Mouse (Mus musculus) lung, embryonic 14.5 days (tissue): ENCODE results near the gene Bri3bp. TPM values are rescaled to one million over a fixed set of nuclear protein-coding genes. Genes with fewer than 3 reads are reported as not detected.

Source experiments
- ATAC-seq: fragments of 200-750 bp; cut with Nextera tagmentation; 2 replicates; pipeline ENCODE4 v1.8.0; 2017; ENCODE audit warnings: mild to moderate bottlenecking, moderate TSS enrichment, moderate library complexity; ENCODE audit not compliant: insufficient read depth
- DNase-seq: peaks from one replicate; pipeline ENCODE4 v3.0.0-alpha.2; 2015
- H3K27ac ChIP-seq: fragments of 300-500 bp; sonication (generic); 2 replicates; pipeline ENCODE4 v1.5.1; 2014; ENCODE audit warnings: low read depth, mild to moderate bottlenecking, moderate library complexity
- H3K27me3 ChIP-seq: fragments of 300-500 bp; sonication (generic); 2 replicates; pipeline ENCODE4 v1.6.1; 2014; ENCODE audit warnings: low read length, control low read depth; ENCODE audit not compliant: insufficient read depth
- H3K36me3 ChIP-seq: fragments of 300-500 bp; sonication (generic); 2 replicates; pipeline ENCODE4 v1.6.1; 2014; ENCODE audit warnings: control low read depth; ENCODE audit not compliant: insufficient read depth
- H3K4me1 ChIP-seq: fragments of 300-500 bp; sonication (generic); 2 replicates; pipeline ENCODE4 v1.6.1; 2014; ENCODE audit warnings: antibody characterized with exemption, control low read depth; ENCODE audit not compliant: insufficient read depth
- H3K4me2 ChIP-seq: fragments of 300-500 bp; sonication (generic); 2 replicates; pipeline ENCODE4 v1.6.1; 2014; ENCODE audit warnings: mild to moderate bottlenecking
- H3K4me3 ChIP-seq: fragments of 300-500 bp; sonication (generic); 2 replicates; pipeline ENCODE4 v1.5.1; 2014; ENCODE audit warnings: low read depth, low read length
- H3K9ac ChIP-seq: fragments of 300-500 bp; sonication (generic); 2 replicates; pipeline ENCODE4 v1.6.1; 2014
- H3K9me3 ChIP-seq: fragments of 300-500 bp; sonication (generic); 2 replicates; pipeline ENCODE4 v1.6.1; 2016; ENCODE audit warnings: low read depth, low read length, control low read depth
- CTCF ChIP-seq: IDR thresholded peaks from 2 replicates; pipeline ENCODE4 v1.5.1; 2016; ENCODE audit warnings: antibody characterized with exemption, low read depth
- WGBS: fragments of 180-500 bp; shearing (Covaris S2); extraction: QIAGEN DNeasy Blood & Tissue Kit; methylation state at CpG from one replicate; pipeline ENCODE4 v1.1.7; 2014; 5-methylcytosine and 5-hydroxymethylcytosine counted together
- polyA plus RNA-seq: library from polyadenylated mRNA; unstranded; fragments of >200 nt; fragmentation: Nextera tagmentation; extraction: Ambion mirVana; gene quantifications from 2 replicates; pipeline ENCODE4 v1.2.1, GENCODE M21; 2014

Gene Bri3bp
- polyA plus RNA-seq, 1 experiment from 2014 or later, result 37.9 TPM

DNA sequence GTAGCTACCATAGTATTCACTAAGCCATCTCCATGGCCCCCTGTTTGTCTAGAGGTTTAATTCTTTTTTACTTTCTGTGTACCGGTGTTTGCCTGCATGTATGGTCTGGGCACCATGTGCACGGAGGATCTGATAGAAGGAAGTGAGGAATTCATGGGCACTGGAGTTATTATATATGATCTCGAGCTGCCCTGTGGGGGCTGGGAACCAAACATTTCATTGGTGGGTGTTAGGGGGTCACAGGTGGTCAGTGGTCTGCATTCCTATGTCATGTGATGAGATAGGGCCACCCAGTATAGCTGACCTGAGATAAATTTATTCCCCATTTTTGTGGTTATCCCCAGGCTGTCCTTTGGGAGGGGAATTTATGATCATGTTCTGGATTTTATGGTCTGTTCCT is 46.4 kb upstream of the Bri3bp start:
- Histone ChIP-seq H3K4me1 (peaks cover 12% of the 10 kb centered on the region), H3K4me3 (no peak overlapping the region), H3K36me3 (no peaks in the 10 kb centered on the region), H3K27me3 (no peaks in the 10 kb centered on the region), H3K9ac (no peak overlapping the region), H3K9me3 (no peaks in the 10 kb centered on the region), H3K4me2 (peak overlapping the region; percentile 78), H3K27ac (peak overlapping the region; percentile 100; the same call in 1 of the 2 replicates)
- TF ChIP-seq CTCF, result no peak
- DNase-seq (no peak), ATAC-seq (no peak)
- WGBS, result 40% methylated on average over 3 of the region's 3 CpGs

GRCm38 (mm10) chr5:125400903-125401302 is 40.5 kb upstream of the Bri3bp start:
- Histone ChIP-seq H3K4me3 (no peak overlapping the region), H3K4me1 (0 out of 2 replicates have a peak, but pooled peaks cover 2% of the 10 kb centered on the region), H3K36me3 (no peaks in the 10 kb centered on the region), H3K27ac (no peak overlapping the region), H3K4me2 (no peak overlapping the region), H3K9me3 (no peaks in the 10 kb centered on the region), H3K9ac (no peak overlapping the region), H3K27me3 (no peaks in the 10 kb centered on the region)
- no peak for DNase-seq
- ATAC-seq, result no peak
- no peak for TF ChIP-seq CTCF
- 46% methylated on average over 7 of the region's 7 CpGs for WGBS

DNA sequence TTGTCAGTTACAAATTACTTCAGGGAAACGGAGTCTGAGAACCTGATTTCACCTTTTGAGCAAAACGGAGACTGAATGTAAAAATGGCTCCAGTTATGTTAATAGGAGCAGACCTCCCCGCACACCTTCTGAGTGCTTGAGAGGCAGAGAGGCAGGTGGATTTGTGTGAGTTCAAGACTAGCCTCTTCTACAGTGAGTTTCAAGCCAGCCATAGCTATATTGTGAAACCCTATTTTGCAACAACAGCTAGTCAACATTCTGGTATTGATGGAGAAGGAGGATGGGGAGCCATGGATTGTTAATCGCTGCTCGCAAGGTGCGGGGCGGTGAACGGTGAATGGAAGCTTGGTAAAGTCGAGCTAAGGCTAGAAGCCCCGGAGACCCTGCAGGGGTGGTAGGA is 38.9 kb upstream of the Bri3bp start:
- DNase-seq, result no peak
- WGBS, result 49% methylated on average over 10 of the region's 10 CpGs
- H3K4me2 ChIP-seq, result no peak overlapping the region

DNA sequence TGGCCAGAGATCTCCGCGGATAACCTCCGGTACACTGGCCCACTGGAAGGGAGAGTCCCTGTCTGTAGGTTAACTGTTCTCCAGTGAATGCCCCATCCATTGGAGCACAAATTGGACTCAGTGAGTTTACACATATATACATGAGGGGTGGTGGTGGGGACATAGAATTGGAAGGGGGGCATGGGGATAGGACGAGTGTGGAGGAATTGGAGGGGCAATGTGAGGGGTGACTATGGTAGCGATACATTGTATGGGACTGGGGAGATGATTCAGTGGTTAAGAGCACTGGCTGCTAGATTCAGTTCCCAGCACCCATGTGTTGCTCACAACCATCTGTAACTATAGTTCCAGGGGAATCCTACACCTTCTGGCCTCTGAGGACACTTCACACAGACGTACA is 38.4 kb upstream of the Bri3bp start:
- Histone ChIP-seq H3K27me3 (no peaks in the 10 kb centered on the region), H3K4me3 (no peak overlapping the region), H3K9me3 (no peaks in the 10 kb centered on the region), H3K4me2 (no peak overlapping the region), H3K9ac (no peak overlapping the region), H3K4me1 (0 out of 2 replicates have a peak, but pooled peaks cover 2% of the 10 kb centered on the region), H3K36me3 (no peaks in the 10 kb centered on the region), H3K27ac (no peak overlapping the region)
- ATAC-seq (no peak), DNase-seq (no peak)
- TF ChIP-seq CTCF, result no peak
- 66% methylated on average over 6 of the region's 6 CpGs for WGBS

More for the DNA sequence above, 38.9 kb upstream of the Bri3bp start:
- no peaks in the 10 kb centered on the region for H3K9me3 ChIP-seq
- no peak for TF ChIP-seq CTCF
- no peak overlapping the region for H3K27ac ChIP-seq
- 0 out of 2 replicates have a peak, but pooled peaks cover 2% of the 10 kb centered on the region for H3K4me1 ChIP-seq
- no peak for ATAC-seq
- no peak overlapping the region for H3K9ac ChIP-seq
- no peak overlapping the region for H3K4me3 ChIP-seq
- no peaks in the 10 kb centered on the region for H3K36me3 ChIP-seq
- no peaks in the 10 kb centered on the region for H3K27me3 ChIP-seq

GRCm38 (mm10) chr5:125403481-125404465 is 37.6 kb upstream of the Bri3bp start:
- Histone ChIP-seq H3K36me3 (no peaks in the 10 kb centered on the region), H3K27ac (no peak overlapping the region), H3K9ac (peak overlapping the region; percentile 33), H3K4me3 (peak overlapping the region; percentile 49), H3K9me3 (no peaks in the 10 kb centered on the region), H3K4me1 (0 out of 2 replicates have a peak, but pooled peaks cover 2% of the 10 kb centered on the region), H3K4me2 (peak overlapping the region; percentile 90), H3K27me3 (no peaks in the 10 kb centered on the region)
- peak; percentile 95 for DNase-seq
- no peak for TF ChIP-seq CTCF
- ATAC-seq, result no peak
- 11% methylated on average over 31 of the region's 31 CpGs for WGBS

DNA sequence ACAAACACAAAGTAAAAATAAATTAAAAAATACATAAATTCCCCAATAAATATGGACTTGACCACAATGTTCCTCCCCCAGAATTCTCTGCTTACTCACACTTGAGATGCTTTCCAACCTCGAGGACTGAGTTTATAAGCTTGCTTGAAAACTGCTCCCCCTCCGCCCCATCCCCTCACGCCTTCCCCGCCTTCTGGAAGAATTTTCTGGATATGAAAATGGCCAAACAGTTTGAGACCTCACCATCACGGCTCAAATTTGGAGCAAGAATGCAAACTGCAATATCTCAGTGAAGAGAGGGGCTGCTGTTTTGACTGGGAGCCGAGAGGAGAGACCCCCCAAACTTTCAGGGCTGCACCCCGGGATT is 36.8 kb upstream of the Bri3bp start:
- DNase-seq, result peak; percentile 59
- H3K4me1 ChIP-seq, result 0 out of 2 replicates have a peak, but pooled peaks cover 2% of the 10 kb centered on the region
- no peak for ATAC-seq
- H3K9ac ChIP-seq, result peak overlapping the region; percentile 53
- H3K36me3 ChIP-seq, result no peaks in the 10 kb centered on the region
- peak overlapping the region; percentile 49 for H3K4me3 ChIP-seq
- H3K27me3 ChIP-seq, result no peaks in the 10 kb centered on the region
- H3K9me3 ChIP-seq, result no peaks in the 10 kb centered on the region
- H3K27ac ChIP-seq, result peak overlapping the region; percentile 81
- WGBS, result 2% methylated on average over 7 of the region's 7 CpGs
- peak overlapping the region; percentile 90 for H3K4me2 ChIP-seq
- no peak for TF ChIP-seq CTCF

- no peak for TF ChIP-seq CTCF
- Histone ChIP-seq H3K27ac (peak overlapping the region; percentile 81), H3K4me2 (peak overlapping the region; percentile 90), H3K36me3 (no peaks in the 10 kb centered on the region), H3K4me1 (0 out of 2 replicates have a peak, but pooled peaks cover 2% of the 10 kb centered on the region), H3K9ac (peak overlapping the region; percentile 53), H3K9me3 (no peaks in the 10 kb centered on the region), H3K27me3 (no peaks in the 10 kb centered on the region), H3K4me3 (peak overlapping the region; percentile 49)
- peak; percentile 25; the same call in 1 of the 2 replicates for ATAC-seq
- WGBS, result under 1% methylated on average over 28 of the region's 28 CpGs
- peak; percentile 81 for DNase-seq
These were observed 36.3 kb upstream of the Bri3bp start for GRCm38 (mm10) chr5:125404903-125405545.
